Mouse (Mus musculus) lung, embryonic 16.5 days (tissue): ENCODE data around the gene Rragd. TPM values are rescaled to one million over a fixed set of nuclear protein-coding genes. Genes with fewer than 3 reads are reported as not detected.

Source experiments
- ATAC-seq: fragments of 200-750 bp; cut with Nextera tagmentation; 2 replicates; pipeline ENCODE4 v1.8.0; 2017; ENCODE audit warnings: low read depth, mild to moderate bottlenecking, moderate library complexity
- H3K27ac ChIP-seq: fragments of 300-500 bp; sonication (generic); 2 replicates; pipeline ENCODE4 v1.5.1; 2014; ENCODE audit warnings: mild to moderate bottlenecking, control low read depth, low read length
- H3K27me3 ChIP-seq: fragments of 300-500 bp; sonication (generic); 2 replicates; pipeline ENCODE4 v1.6.1; 2014; ENCODE audit warnings: low read depth, low read length, mixed read lengths; ENCODE audit not compliant: control insufficient read depth, insufficient read depth
- H3K36me3 ChIP-seq: fragments of 300-500 bp; sonication (generic); 2 replicates; pipeline ENCODE4 v1.6.1; 2014; ENCODE audit warnings: low read length; ENCODE audit not compliant: control insufficient read depth, insufficient read depth
- H3K4me1 ChIP-seq: fragments of 300-500 bp; sonication (generic); replicated peaks from 2 replicates; pipeline ENCODE4 v1.6.1; 2014; ENCODE audit warnings: low read length, mixed read lengths; ENCODE audit not compliant: control insufficient read depth, insufficient read depth
- H3K4me2 ChIP-seq: fragments of 300-500 bp; sonication (generic); 2 replicates; pipeline ENCODE4 v1.6.1; 2014; ENCODE audit warnings: low read depth, low read length, control low read depth
- H3K4me3 ChIP-seq: fragments of 300-500 bp; sonication (generic); 2 replicates; pipeline ENCODE4 v1.5.1; 2014; ENCODE audit warnings: mild to moderate bottlenecking, low read length, control low read depth
- H3K9ac ChIP-seq: fragments of 300-500 bp; sonication (generic); 2 replicates; pipeline ENCODE4 v1.6.1; 2014; ENCODE audit warnings: low read length, control low read depth
- H3K9me3 ChIP-seq: fragments of 300-500 bp; sonication (generic); 2 replicates; pipeline ENCODE4 v1.6.1; 2016; ENCODE audit warnings: low read length; ENCODE audit not compliant: control insufficient read depth
- WGBS: fragments of 180-500 bp; shearing (Covaris S2); extraction: QIAGEN DNeasy Blood & Tissue Kit; methylation state at CpG from one replicate; pipeline ENCODE4 v1.1.7; 2014; 5-methylcytosine and 5-hydroxymethylcytosine counted together
- polyA plus RNA-seq: library from polyadenylated mRNA; unstranded; fragments of >200 nt; fragmentation: Nextera tagmentation; extraction: Ambion mirVana; gene quantifications from 2 replicates; pipeline ENCODE4 v1.2.1, GENCODE M21; 2015

Gene Rragd
- 2.6 and 2.9 TPM in 2 replicates for polyA plus RNA-seq

DNA sequence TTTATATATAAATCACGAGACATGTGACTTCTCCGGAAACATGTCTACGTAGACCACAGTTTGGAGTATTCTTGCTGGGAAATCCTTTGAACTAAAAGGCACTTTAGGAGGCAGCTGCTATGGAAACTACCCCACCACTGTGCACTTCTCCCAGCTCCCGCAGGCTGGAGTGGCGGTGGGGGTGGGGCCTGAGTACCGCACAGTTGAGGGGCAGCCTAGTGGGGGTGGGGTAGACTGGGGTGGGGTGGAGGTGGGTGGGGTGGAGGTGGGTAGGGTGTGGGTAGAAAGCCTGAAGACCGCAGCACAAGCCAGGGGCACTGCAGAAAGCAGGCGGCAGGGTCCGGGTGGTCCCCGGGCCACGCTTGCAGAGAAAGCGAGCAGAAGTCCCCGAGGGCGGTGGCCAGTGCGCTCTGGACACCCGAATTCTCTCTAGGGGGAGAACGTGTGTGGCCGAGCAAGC is at the start of gene Rragd:
TSS of gene Rragd (plus strand) at position 322 of the 460 bp plus-strand sequence.
- no peak within 1 kb of the TSS for H3K27ac ChIP-seq

GRCm38 (mm10) chr4:32936762-32937341 is 46.0 kb upstream of the Rragd start:
- no peak overlapping the region for H3K4me2 ChIP-seq
- 17% methylated on average over 9 of the region's 9 CpGs for WGBS
- no peaks in the 10 kb centered on the region for H3K9me3 ChIP-seq
- peaks cover 5% of the 10 kb centered on the region; the same call in 1 of the 2 replicates for H3K4me1 ChIP-seq
- no peak overlapping the region for H3K27ac ChIP-seq
- no peak for ATAC-seq
- no peaks in the 10 kb centered on the region for H3K36me3 ChIP-seq
- no peak overlapping the region for H3K9ac ChIP-seq
- no peak overlapping the region for H3K4me3 ChIP-seq
- no peaks in the 10 kb centered on the region for H3K27me3 ChIP-seq

More for the DNA sequence above, at the start of gene Rragd:
- no peaks in the 10 kb centered on the region for H3K4me1 ChIP-seq
- H3K36me3 ChIP-seq = no peaks in the 10 kb centered on the region
- H3K4me2 ChIP-seq = peak within 1 kb of the TSS; percentile 99
- H3K4me3 ChIP-seq = peak within 1 kb of the TSS; percentile 71
- peak within 1 kb of the TSS; percentile 69 for H3K9ac ChIP-seq
- H3K27me3 ChIP-seq = peaks cover 13% of the 10 kb centered on the region
- ATAC-seq = peak; percentile 79
- WGBS = under 1% methylated on average over 18 of the region's 18 CpGs
- 0 out of 2 replicates have a peak, but pooled peaks cover 2% of the 10 kb centered on the region for H3K9me3 ChIP-seq

- no peak overlapping the region for H3K4me3 ChIP-seq
- no peak overlapping the region for H3K4me2 ChIP-seq
- H3K27ac ChIP-seq = no peak overlapping the region
- H3K27me3 ChIP-seq = no peaks in the 10 kb centered on the region
- no peaks in the 10 kb centered on the region for H3K9me3 ChIP-seq
- no peak for ATAC-seq
- no peaks in the 10 kb centered on the region for H3K36me3 ChIP-seq
- 46% methylated on average over 4 of the region's 4 CpGs for WGBS
- H3K4me1 ChIP-seq = peaks cover 5% of the 10 kb centered on the region; the same call in 1 of the 2 replicates
- no peak overlapping the region for H3K9ac ChIP-seq
Measured at GRCm38 (mm10) chr4:32939521-32939920, 43.3 kb upstream of the Rragd start.

GRCm38 (mm10) chr4:32939964-32940363 is 42.9 kb upstream of the Rragd start:
- no peak overlapping the region for H3K27ac ChIP-seq
- no peak overlapping the region for H3K9ac ChIP-seq
- H3K9me3 ChIP-seq = no peaks in the 10 kb centered on the region
- no peaks in the 10 kb centered on the region for H3K27me3 ChIP-seq
- 58% methylated on average over 5 of the region's 5 CpGs for WGBS
- no peaks in the 10 kb centered on the region for H3K36me3 ChIP-seq
- H3K4me3 ChIP-seq = no peak overlapping the region
- H3K4me2 ChIP-seq = no peak overlapping the region
- ATAC-seq = no peak
- H3K4me1 ChIP-seq = peaks cover 5% of the 10 kb centered on the region; the same call in 1 of the 2 replicates

GRCm38 (mm10) chr4:32940984-32941383 is 41.9 kb upstream of the Rragd start:
- Histone ChIP-seq H3K27ac (no peak overlapping the region), H3K27me3 (no peaks in the 10 kb centered on the region), H3K36me3 (no peaks in the 10 kb centered on the region), H3K4me2 (no peak overlapping the region), H3K4me1 (peaks cover 5% of the 10 kb centered on the region; the same call in 1 of the 2 replicates), H3K9me3 (no peaks in the 10 kb centered on the region), H3K9ac (no peak overlapping the region), H3K4me3 (no peak overlapping the region)
- 71% methylated on average over 4 of the region's 4 CpGs for WGBS
- ATAC-seq = no peak

DNA sequence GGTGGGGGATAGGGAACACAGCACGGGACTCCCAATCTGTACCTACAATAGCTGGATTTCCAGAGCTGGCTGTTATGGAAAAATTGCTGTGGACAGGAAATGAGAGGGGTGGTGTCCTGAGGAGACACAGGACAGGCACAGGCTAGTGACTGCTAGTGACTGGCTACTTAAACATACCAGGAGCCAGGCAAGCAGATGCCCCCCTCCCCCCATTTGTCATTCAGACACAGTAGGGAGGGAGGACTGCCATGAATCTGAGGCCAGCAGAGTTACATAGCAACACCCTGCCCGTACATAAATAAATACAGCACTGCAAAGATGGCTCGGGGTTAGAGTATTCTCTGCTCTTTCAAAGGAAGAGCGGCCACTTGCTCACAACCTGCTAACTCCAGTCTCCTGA is 35.2 kb upstream of the Rragd start:
- Histone ChIP-seq H3K4me3 (no peak overlapping the region), H3K27me3 (peaks cover 11% of the 10 kb centered on the region), H3K4me1 (peaks cover 9% of the 10 kb centered on the region), H3K9ac (no peak overlapping the region), H3K4me2 (no peak overlapping the region), H3K9me3 (no peaks in the 10 kb centered on the region), H3K27ac (no peak overlapping the region), H3K36me3 (no peaks in the 10 kb centered on the region)
- 10% methylated on average over 4 of the region's 4 CpGs for WGBS
- no peak for ATAC-seq

DNA sequence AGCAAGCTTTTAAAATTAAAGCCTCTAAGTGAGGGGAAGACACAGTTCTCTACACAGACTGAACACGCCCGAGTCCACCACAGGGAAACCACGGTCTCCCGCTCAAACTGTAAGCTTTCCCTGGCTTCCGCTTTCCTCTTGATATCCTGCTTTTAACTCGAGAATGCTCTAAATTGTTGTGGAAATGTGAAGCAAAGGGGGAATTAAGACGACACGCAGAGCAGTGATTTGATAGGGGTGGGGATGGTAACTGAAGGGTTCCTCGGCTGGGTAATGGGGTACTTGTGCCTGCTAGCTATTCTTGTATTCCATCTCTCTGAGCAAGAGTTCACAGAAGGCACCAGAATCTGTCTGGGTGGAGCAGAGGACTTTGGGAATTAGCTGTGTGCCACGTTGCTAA is 34.1 kb upstream of the Rragd start:
- Histone ChIP-seq H3K27ac (no peak overlapping the region), H3K9ac (no peak overlapping the region), H3K4me3 (no peak overlapping the region), H3K36me3 (no peaks in the 10 kb centered on the region), H3K4me1 (peaks cover 9% of the 10 kb centered on the region), H3K27me3 (peaks cover 11% of the 10 kb centered on the region), H3K9me3 (no peaks in the 10 kb centered on the region), H3K4me2 (no peak overlapping the region)
- no peak for ATAC-seq
- WGBS = 52% methylated on average over 10 of the region's 10 CpGs

- H3K4me1 ChIP-seq = peaks cover 9% of the 10 kb centered on the region
- peak within 1 kb of the TSS; percentile 95 for H3K4me2 ChIP-seq
- peak within 1 kb of the TSS; percentile 70 for H3K9ac ChIP-seq
- no peak within 1 kb of the TSS for H3K27ac ChIP-seq
- no peaks in the 10 kb centered on the region for H3K9me3 ChIP-seq
- WGBS = under 1% methylated on average over 59 of the region's 66 CpGs
- H3K4me3 ChIP-seq = peak within 1 kb of the TSS; percentile 75
- peak; percentile 96 for ATAC-seq
- H3K36me3 ChIP-seq = no peaks in the 10 kb centered on the region
- H3K27me3 ChIP-seq = peaks cover 11% of the 10 kb centered on the region
Measured at GRCm38 (mm10) chr4:32950356-32951034, 32.3 kb upstream of the Rragd start, which contains the start of gene Ankrd6. TSS of gene Ankrd6 (minus strand) at chr4:32950841.
